Mouse (Mus musculus) hindbrain, embryonic 15.5 days (tissue): ENCODE results near the gene Tcf7l2. TPM values are rescaled to one million over a fixed set of nuclear protein-coding genes. Genes with fewer than 3 reads are reported as not detected.

Source experiments
- ATAC-seq: fragments of 200-750 bp; cut with Nextera tagmentation; 2 replicates; pipeline ENCODE4 v1.8.0; 2017; ENCODE audit warnings: low read depth, moderate number of reproducible peaks, moderate TSS enrichment; ENCODE audit not compliant: low FRiP score
- H3K27ac ChIP-seq: fragments of 300-500 bp; sonication (generic); replicated peaks from 2 replicates; pipeline ENCODE4 v1.5.1; 2015; ENCODE audit warnings: mild to moderate bottlenecking, inconsistent platforms
- H3K27me3 ChIP-seq: fragments of 300-500 bp; sonication (generic); 2 replicates; pipeline ENCODE4 v1.6.1; 2015; ENCODE audit warnings: control low read depth, inconsistent platforms
- H3K36me3 ChIP-seq: fragments of 300-500 bp; sonication (generic); 2 replicates; pipeline ENCODE4 v1.6.1; 2015; ENCODE audit warnings: control low read depth, inconsistent platforms
- H3K4me1 ChIP-seq: fragments of 300-500 bp; sonication (generic); replicated peaks from 2 replicates; pipeline ENCODE4 v1.6.1; 2015; ENCODE audit warnings: control low read depth, inconsistent platforms
- H3K4me2 ChIP-seq: fragments of 300-500 bp; sonication (generic); 2 replicates; pipeline ENCODE4 v1.6.1; 2015; ENCODE audit warnings: moderate library complexity, mild to moderate bottlenecking, inconsistent platforms
- H3K4me3 ChIP-seq: fragments of 300-500 bp; sonication (generic); 2 replicates; pipeline ENCODE4 v1.5.1; 2015; ENCODE audit warnings: mild to moderate bottlenecking, inconsistent platforms
- H3K9ac ChIP-seq: fragments of 300-500 bp; sonication (generic); 2 replicates; pipeline ENCODE4 v1.6.1; 2015; ENCODE audit warnings: inconsistent platforms
- H3K9me3 ChIP-seq: fragments of 300-500 bp; sonication (generic); 2 replicates; pipeline ENCODE4 v1.6.1; 2016; ENCODE audit warnings: control low read depth, inconsistent platforms
- WGBS: fragments of 180-500 bp; shearing (Covaris S2); methylation state at CpG from one replicate; pipeline ENCODE4 v1.1.7; 2015; 5-methylcytosine and 5-hydroxymethylcytosine counted together
- polyA plus RNA-seq: library from polyadenylated mRNA; unstranded; fragments of >200 nt; fragmentation: Nextera tagmentation; extraction: Ambion mirVana; gene quantifications from 2 replicates; pipeline ENCODE4 v1.2.1, GENCODE M21; 2015

Tcf7l2 gene
- polyA plus RNA-seq, 1 experiment from 2014 or later: 31.9 TPM

DNA sequence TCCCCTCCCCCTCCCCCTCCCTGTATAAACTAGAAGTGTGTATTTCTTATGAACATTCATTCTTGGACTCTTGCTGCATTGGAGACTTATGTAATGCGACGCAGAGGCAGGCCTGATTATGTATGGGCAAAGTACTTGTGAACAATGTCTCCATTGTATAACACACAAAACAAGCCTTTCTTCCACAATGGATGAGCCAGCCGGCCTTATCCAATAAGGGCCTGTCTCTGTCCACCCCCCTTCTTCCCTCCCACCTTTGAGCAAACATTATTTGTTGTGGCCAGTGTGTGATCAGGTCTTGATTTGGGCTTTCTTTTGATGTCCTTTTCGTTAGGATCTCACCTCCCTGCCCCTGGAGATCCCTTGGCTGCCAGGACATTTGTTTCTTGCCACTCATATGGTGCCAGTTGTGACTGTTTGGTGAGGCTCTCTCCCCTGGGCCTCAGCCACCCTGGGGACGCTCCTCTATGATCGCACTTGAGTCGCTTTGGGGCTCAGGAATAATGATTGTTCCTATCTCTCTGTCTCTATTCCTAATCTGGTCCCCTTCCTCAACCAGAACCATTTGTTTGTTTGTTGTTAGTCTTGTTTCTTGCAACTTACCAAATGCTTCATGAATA lies 46.8 kb downstream of the Tcf7l2 start:
- 8% methylated on average over 7 of the region's 7 CpGs for WGBS
- peak; percentile 19; the same call in 1 of the 2 replicates for ATAC-seq
- Histone ChIP-seq H3K4me2 (no peak overlapping the region), H3K27ac (0 out of 2 replicates have a peak overlapping the region, but pooled peaks have one; percentile 14), H3K9ac (no peak overlapping the region), H3K36me3 (no peaks in the 10 kb centered on the region), H3K27me3 (no peaks in the 10 kb centered on the region), H3K4me1 (peaks cover 6% of the 10 kb centered on the region; the same call in 1 of the 2 replicates), H3K4me3 (no peak overlapping the region), H3K9me3 (no peaks in the 10 kb centered on the region)

DNA sequence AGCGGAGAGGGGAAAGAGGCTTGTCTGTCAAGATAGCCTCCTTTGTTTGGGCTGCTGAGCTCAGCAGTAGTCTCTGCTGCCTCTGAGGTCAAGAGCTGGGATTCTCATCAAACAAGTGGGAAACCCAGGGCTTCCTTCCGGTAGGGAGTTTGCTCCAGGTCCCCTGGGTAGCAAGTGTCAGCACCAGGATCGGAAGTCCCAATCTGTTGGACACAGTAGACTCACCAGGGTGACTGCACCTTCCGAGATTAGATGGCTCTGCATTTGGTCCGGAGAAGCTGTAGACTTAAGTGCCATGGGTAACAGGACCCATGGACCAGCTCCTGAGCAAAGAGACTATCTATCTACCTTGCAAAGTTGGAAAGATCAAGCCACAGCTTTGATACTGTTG lies 47.3 kb downstream of the Tcf7l2 start:
- H3K9me3 ChIP-seq: no peaks in the 10 kb centered on the region
- no peaks in the 10 kb centered on the region for H3K27me3 ChIP-seq
- H3K27ac ChIP-seq: no peak overlapping the region
- peaks cover 6% of the 10 kb centered on the region; the same call in 1 of the 2 replicates for H3K4me1 ChIP-seq
- ATAC-seq: no peak
- no peak overlapping the region for H3K4me2 ChIP-seq
- H3K36me3 ChIP-seq: no peaks in the 10 kb centered on the region
- no peak overlapping the region for H3K9ac ChIP-seq
- WGBS: 27% methylated on average over 5 of the region's 5 CpGs
- no peak overlapping the region for H3K4me3 ChIP-seq

DNA sequence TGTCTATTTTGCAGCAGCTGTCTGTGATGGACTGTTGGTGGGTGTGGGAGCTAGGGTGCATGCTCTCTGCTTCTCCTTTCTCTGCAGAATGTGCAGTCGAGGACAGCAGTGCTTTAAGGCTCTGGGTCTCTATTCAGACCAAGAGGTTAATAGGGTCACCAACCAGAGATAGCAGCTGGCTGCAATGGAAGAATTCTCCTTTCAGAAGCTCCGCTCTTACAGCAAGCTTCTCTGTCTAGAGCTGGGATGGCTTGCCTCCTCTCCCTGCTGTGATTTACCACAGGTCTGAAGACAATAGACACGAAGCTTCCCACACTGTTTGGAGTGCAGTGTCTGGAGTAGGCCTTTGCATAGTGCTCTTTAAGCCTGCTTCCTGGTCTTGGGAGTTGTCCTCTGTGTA lies 48.2 kb downstream of the Tcf7l2 start:
- Histone ChIP-seq H3K27ac (no peak overlapping the region), H3K9ac (no peak overlapping the region), H3K4me2 (no peak overlapping the region), H3K9me3 (no peaks in the 10 kb centered on the region), H3K36me3 (no peaks in the 10 kb centered on the region), H3K4me3 (no peak overlapping the region), H3K27me3 (no peaks in the 10 kb centered on the region), H3K4me1 (peaks cover 4% of the 10 kb centered on the region; the same call in 1 of the 2 replicates)
- 30% methylated on average over 3 of the region's 3 CpGs for WGBS
- no peak for ATAC-seq

DNA sequence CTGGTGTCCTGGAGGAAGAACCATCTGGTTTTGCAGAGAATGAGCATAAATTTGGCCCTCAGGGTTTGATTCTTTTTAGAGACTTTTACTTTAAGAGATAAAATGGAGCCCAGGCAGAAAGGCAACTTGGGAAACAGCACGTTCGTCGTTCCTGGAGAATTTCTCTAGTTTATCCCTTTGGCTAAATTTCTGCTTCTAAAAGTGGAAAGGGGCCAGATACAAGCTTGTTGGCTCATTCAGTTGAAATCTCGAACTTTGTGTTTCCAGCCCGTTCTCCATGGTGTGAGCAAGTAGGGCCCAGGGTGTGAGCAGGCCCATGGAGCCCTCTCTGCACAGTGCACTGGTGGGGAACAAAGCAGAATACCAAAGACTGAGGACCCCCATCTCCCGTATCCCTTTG lies 49.7 kb downstream of the Tcf7l2 start:
- Histone ChIP-seq H3K9ac (no peak overlapping the region), H3K9me3 (no peaks in the 10 kb centered on the region), H3K4me1 (peaks cover 4% of the 10 kb centered on the region; the same call in 1 of the 2 replicates), H3K36me3 (no peaks in the 10 kb centered on the region), H3K4me2 (no peak overlapping the region), H3K27me3 (no peaks in the 10 kb centered on the region), H3K4me3 (no peak overlapping the region), H3K27ac (no peak overlapping the region)
- ATAC-seq: no peak
- WGBS: 84% methylated on average over 6 of the region's 6 CpGs

DNA sequence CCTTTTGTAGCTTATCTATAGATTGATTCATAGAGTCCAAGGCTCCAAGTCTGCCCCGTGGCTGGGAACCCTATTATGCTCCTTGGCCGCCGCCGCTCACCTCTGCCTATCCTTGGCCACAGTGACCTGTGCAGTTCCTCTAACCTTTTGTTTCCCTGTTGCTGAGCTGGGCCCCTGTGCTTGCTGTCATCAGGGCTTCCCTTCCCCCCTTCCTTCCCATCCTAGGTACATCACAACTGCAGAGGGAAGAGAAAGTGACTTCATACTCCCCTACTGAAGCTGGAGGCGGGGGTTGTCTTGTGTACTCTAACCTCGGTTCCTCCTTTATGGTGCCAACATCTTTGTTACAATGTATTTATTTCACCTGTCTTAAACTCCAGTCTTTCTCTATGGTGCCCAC lies 50.3 kb downstream of the Tcf7l2 start:
- no peak overlapping the region for H3K9ac ChIP-seq
- no peak for ATAC-seq
- H3K9me3 ChIP-seq: no peaks in the 10 kb centered on the region
- 92% methylated on average over 6 of the region's 6 CpGs for WGBS
- H3K4me2 ChIP-seq: no peak overlapping the region
- H3K27me3 ChIP-seq: no peaks in the 10 kb centered on the region
- peaks cover 4% of the 10 kb centered on the region; the same call in 1 of the 2 replicates for H3K4me1 ChIP-seq
- H3K36me3 ChIP-seq: no peaks in the 10 kb centered on the region
- H3K4me3 ChIP-seq: no peak overlapping the region
- no peak overlapping the region for H3K27ac ChIP-seq

DNA sequence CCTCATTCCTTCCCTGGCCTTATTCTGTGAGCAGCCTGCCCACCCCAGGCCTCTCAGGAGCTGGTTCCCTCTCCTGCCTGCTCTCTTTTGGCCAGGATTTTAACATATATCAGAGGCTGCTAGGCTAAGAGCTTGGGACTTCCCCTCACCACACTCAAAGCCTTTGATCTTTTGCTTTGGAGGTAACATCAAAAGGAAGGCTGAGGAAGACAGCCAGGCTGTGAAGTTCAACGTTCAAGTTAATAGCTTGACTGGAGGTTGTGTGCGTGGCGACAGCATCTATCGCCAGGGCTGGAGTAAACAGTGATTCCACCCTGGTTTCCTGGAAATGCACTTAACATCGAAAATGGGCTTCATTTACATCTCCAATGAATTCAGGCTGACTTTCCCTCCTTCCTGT lies 51.0 kb downstream of the Tcf7l2 start:
- 59% methylated on average over 5 of the region's 5 CpGs for WGBS
- no peak for ATAC-seq
- H3K36me3 ChIP-seq: no peaks in the 10 kb centered on the region
- peaks cover 4% of the 10 kb centered on the region; the same call in 1 of the 2 replicates for H3K4me1 ChIP-seq
- H3K9ac ChIP-seq: no peak overlapping the region
- H3K4me2 ChIP-seq: no peak overlapping the region
- H3K9me3 ChIP-seq: no peaks in the 10 kb centered on the region
- no peak overlapping the region for H3K4me3 ChIP-seq
- H3K27ac ChIP-seq: no peak overlapping the region
- H3K27me3 ChIP-seq: no peaks in the 10 kb centered on the region

DNA sequence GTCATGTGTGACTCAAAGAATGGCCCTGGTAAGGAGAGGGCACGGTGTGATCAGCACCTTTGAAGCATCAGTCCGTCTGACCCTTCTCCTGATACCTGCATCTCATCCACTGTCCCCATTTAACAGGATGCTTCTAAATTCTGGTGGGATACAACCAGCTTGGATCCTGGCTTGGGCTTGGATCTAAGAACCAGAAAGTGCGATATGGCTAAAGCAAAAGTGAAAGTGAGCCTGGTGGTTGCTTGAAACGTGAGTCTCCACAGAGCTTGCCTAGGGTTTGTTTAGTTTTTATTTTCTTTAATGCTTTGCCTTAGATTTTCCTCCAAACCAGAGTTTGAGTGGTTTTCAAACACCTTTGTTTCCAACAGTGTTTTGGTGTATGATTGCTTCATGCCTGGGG lies 51.4 kb downstream of the Tcf7l2 start:
- Histone ChIP-seq H3K9ac (no peak overlapping the region), H3K4me2 (no peak overlapping the region), H3K36me3 (no peaks in the 10 kb centered on the region), H3K27me3 (no peaks in the 10 kb centered on the region), H3K4me3 (no peak overlapping the region), H3K9me3 (no peaks in the 10 kb centered on the region), H3K4me1 (peaks cover 4% of the 10 kb centered on the region; the same call in 1 of the 2 replicates), H3K27ac (no peak overlapping the region)
- 90% methylated on average over 4 of the region's 4 CpGs for WGBS
- ATAC-seq: no peak

DNA sequence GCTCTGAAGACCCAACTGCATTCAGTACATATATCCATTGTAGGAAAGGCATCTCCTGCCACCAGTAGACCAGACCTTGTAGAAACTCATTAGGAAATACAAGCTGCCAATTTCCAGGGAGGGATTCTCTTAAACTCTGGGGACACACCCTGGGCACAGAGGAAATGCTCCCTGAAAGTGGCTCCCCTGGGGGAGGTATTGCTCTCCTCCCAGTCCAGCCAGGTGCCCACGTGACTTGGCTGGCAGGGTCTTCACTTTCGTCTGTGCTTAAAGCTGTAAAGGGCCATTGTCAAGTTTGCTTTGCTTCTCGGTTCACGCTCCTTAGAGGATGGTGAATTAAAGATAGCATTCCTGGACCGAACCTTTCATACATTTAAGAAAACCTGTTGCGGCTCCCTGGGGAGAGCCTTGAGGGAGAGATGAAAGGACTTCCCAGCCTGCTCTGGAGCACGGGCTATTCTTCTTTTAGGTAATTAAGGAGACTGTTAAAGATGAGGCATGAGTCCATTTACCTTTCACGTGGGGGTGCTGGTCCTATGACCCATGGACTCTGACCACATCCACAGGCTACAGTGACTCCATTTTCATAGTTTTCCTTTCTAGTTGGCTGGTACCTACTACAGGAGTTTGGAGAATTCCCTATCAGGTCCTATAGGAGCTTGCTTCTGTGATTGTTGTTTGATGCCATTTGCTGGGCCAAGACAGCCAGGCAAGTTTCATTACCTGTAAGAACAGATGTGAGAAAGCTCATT lies 52.8 kb downstream of the Tcf7l2 start:
- no peaks in the 10 kb centered on the region for H3K4me1 ChIP-seq
- H3K4me2 ChIP-seq: no peak overlapping the region
- WGBS: 61% methylated on average over 8 of the region's 8 CpGs
- no peaks in the 10 kb centered on the region for H3K27me3 ChIP-seq
- no peak overlapping the region for H3K4me3 ChIP-seq
- H3K36me3 ChIP-seq: no peaks in the 10 kb centered on the region
- H3K27ac ChIP-seq: no peak overlapping the region
- no peak for ATAC-seq
- H3K9ac ChIP-seq: no peak overlapping the region
- H3K9me3 ChIP-seq: no peaks in the 10 kb centered on the region

DNA sequence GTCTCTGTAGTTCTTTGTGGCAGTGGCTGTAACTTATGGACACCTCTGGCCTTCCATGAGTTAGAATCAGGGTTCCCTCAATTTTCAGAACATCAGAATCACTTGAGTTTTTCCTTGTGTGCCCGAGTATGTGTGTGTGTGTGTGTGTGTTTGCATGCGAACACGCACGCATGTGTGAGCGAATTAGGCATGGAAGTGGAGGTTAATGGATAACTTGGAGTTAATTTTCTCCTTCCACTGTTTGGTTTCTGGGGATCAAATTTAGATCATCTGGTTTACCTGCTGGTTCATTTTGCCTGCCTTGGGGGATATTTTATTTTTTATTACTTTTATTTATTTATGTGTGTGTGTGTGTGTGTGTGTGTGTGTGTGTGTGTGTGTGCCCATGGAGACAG lies 53.3 kb downstream of the Tcf7l2 start:
- Histone ChIP-seq H3K27ac (no peak overlapping the region), H3K4me2 (no peak overlapping the region), H3K36me3 (no peaks in the 10 kb centered on the region), H3K9me3 (no peaks in the 10 kb centered on the region), H3K4me1 (no peaks in the 10 kb centered on the region), H3K27me3 (no peaks in the 10 kb centered on the region), H3K9ac (no peak overlapping the region), H3K4me3 (no peak overlapping the region)
- ATAC-seq: no peak
- WGBS: 96% methylated on average over 5 of the region's 5 CpGs

DNA sequence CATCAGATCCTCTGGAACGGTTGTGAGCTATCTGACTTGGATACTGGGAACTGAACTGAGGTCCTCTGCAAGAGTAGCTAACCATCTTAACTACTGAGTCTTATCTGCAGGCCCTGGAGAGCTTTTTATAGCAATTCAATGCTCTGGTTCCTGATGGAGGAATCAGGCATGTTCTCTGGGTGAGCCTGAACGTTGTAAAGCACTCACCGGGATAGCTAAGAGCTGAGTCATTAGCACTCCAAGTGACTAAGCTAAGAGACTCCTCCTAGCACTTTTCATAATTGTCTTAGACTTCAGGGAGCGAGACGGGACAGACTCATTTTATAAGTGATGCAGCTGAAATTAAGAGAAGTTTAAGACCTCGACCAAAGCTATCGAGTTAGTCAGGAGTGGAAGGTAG lies 53.7 kb downstream of the Tcf7l2 start:
- H3K9me3 ChIP-seq: no peaks in the 10 kb centered on the region
- no peak overlapping the region for H3K9ac ChIP-seq
- H3K4me3 ChIP-seq: no peak overlapping the region
- H3K36me3 ChIP-seq: no peaks in the 10 kb centered on the region
- WGBS: 91% methylated on average over 7 of the region's 7 CpGs
- H3K4me2 ChIP-seq: no peak overlapping the region
- no peaks in the 10 kb centered on the region for H3K4me1 ChIP-seq
- no peak for ATAC-seq
- H3K27me3 ChIP-seq: no peaks in the 10 kb centered on the region
- no peak overlapping the region for H3K27ac ChIP-seq

DNA sequence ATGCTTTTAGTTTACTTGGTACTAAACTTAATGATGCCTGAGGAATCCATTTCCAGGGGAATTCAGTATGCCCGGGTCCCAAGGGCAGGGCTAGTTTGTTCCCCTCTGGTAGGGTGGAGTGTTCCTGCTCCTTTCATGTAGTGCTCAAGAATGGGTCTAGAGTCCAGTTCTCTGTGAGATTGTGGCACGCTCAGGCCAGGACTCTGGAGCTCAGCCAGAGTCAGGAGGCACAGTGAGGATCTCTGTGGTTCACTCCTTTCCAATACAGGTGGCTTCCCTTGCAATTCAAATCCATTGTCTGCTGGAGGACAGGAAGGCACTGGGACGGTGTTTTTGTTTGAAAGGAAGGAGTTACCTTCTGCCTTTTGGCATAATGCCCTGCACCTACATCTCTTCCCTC lies 56.2 kb downstream of the Tcf7l2 start:
- no peak overlapping the region for H3K4me3 ChIP-seq
- no peaks in the 10 kb centered on the region for H3K9me3 ChIP-seq
- H3K4me1 ChIP-seq: no peaks in the 10 kb centered on the region
- no peaks in the 10 kb centered on the region for H3K27me3 ChIP-seq
- H3K27ac ChIP-seq: no peak overlapping the region
- 78% methylated on average over 3 of the region's 3 CpGs for WGBS
- H3K36me3 ChIP-seq: no peaks in the 10 kb centered on the region
- no peak for ATAC-seq
- no peak overlapping the region for H3K9ac ChIP-seq
- no peak overlapping the region for H3K4me2 ChIP-seq

DNA sequence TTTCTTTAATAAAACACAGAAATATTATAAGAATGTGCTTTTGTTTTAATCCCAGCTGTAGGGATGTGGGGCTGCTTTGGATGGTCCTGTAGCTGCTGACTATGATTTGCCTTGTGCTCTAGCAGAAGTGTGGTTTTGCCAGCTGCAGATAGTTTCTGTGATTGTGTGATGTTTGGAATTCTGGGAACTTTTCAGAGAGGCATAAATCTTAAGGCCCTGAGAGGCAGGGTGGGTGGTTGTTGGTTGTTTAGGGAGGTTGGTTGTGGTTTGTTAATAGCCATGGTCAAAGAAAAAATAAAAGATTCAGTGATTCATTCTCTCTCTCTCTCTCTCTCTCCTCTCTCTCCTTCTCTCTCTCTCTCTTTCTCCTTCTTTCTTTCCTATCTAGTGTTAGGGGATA lies 57.8 kb downstream of the Tcf7l2 start:
- Histone ChIP-seq H3K4me1 (no peaks in the 10 kb centered on the region), H3K9me3 (no peaks in the 10 kb centered on the region), H3K4me3 (no peak overlapping the region), H3K4me2 (no peak overlapping the region), H3K36me3 (no peaks in the 10 kb centered on the region), H3K27ac (no peak overlapping the region), H3K9ac (no peak overlapping the region), H3K27me3 (no peaks in the 10 kb centered on the region)
- no peak for ATAC-seq
